Mouse (Mus musculus) left cerebral cortex, adult 2 months (tissue): ENCODE measurements around the gene Amotl1. TPM values are rescaled to one million over a fixed set of nuclear protein-coding genes. Genes with fewer than 3 reads are reported as not detected.
"Not testable (repeated sequence)": the region's sequence is repeated elsewhere in the genome, so short reads cannot be mapped to it uniquely, and the experiment has no call there.

Source experiments
- DNase-seq, 2 experiments: peaks; one replicate each; pipeline ENCODE4 v3.0.0; 2021 to 2022; ENCODE audit warnings: low spot score in 2 of 2, mixed read lengths in 1 of 2; ENCODE audit errors: extremely low spot score in 1 of 2
- H3K27ac ChIP-seq: fragments of 200-600 bp; 2 replicates; pipeline ENCODE4 v1.8.1; 2022
- H3K4me3 ChIP-seq: fragments of 200-600 bp; 2 replicates; pipeline ENCODE4 v1.8.1; 2022
- CTCF ChIP-seq: fragments of 200-600 bp; IDR thresholded peaks from 2 replicates; pipeline ENCODE4 v1.8.1; 2022; ENCODE audit warnings: antibody characterized with exemption, mild to moderate bottlenecking, moderate library complexity
- intact Hi-C: fragments of 180-260 bp; cut with DNase I; formaldehyde crosslinking; loops from one replicate; pipeline ENCODE4 v1.15.1; 2025
- long read RNA-seq, 2 experiments: library from polyadenylated mRNA; stranded (forward); transcript quantifications; one replicate each; pipeline ENCODE4 v2.0.0; 2021; ENCODE audit warnings: borderline mapping rate in 2 of 2
- total RNA-seq, 2 experiments: library from RNA; stranded (reverse); gene quantifications; 2 replicates each; pipeline ENCODE4 v1.2.3; 2021

Gene Amotl1
- total RNA-seq: 10 to 100 TPM; 17.6 to 18.8 TPM
- long read RNA-seq, experiment 1, partial matches to known transcripts: 0 of 3 reads
- long read RNA-seq, experiment 1, other reads (novel, unspliced or antisense): 3 of 3 reads
- long read RNA-seq, experiment 2, partial matches to known transcripts: 0 of 4 reads
- long read RNA-seq, experiment 2, other reads (novel, unspliced or antisense): 4 of 4 reads

DNA sequence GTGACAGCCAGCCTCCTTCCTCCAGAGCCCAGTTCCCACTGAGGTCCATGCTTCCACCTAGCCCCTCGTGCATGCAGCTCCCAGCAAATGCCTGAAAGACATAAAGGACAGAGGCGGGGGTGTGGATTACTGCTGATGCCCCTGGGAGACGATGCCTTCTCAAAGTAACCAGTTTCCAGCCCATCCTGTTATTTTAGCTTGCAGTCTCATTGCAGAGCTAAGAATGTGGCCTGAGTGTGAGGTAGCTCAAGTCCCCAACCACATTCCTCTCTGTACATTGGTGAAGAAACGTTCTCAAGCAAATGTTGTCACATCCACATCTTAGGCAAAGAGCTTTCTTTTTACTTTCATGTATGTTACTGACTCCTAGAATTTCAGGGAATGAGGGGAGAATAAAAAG, at the start of gene Amotl1:
Gene Amotl1 (minus strand): TSS at position 101 of the 400 bp plus-strand sequence.
- DNase-seq: no peak
- TF ChIP-seq CTCF: no peak
- Histone ChIP-seq H3K4me3 (no peak within 1 kb of the TSS), H3K27ac (no peak within 1 kb of the TSS)
- intact Hi-C loops: no loop called here

DNA sequence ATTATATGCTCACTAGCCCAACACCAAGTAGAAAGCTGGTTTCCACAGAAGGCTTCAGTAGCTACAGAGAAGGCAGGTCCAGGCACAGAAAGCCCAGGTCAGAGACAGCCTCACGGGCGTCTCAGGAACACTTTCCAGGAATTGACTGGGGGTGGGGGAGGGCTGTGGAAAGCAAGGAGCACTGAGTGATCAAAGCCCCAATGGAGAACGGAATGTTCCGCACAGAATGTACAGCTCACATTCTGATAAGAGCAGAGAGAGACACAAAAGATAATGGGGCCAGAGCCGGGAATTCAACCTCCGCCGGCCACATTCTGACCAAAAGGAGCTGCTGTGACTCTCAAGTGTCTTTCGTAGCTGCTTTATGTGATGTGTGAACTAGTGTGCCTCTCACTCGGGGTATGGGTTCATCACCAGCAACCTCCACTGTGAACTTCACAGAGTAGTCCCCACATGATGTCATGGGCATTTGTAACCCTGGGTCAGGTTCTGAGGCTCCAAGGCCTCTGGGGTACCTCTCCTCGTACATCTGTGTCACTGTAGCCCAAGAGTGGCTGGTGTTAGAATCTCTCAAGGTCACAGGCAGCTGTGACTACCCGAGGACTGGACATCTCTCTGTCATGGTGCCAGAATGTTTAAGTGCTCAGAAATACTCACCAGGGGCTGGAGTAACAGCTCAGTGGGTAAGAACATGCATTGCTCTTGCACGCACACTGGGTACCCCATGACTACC, 44.7 kb upstream of the Amotl1 start:
- no peak for DNase-seq
- TF ChIP-seq CTCF: no peak
- intact Hi-C loops: no loop called here
- Histone ChIP-seq H3K4me3 (no peak overlapping the region), H3K27ac (no peak overlapping the region)

- no peak overlapping the region for H3K27ac ChIP-seq
- H3K4me3 ChIP-seq: no peak overlapping the region
- DNase-seq: no peak
- no peak for TF ChIP-seq CTCF
- intact Hi-C loops: no loop called here
These were observed 39.5 kb upstream of the Amotl1 start for GRCm38 (mm10) chr9:14684363-14684762.

- TF ChIP-seq CTCF: no peak
- intact Hi-C loops: no loop called here
- Histone ChIP-seq H3K27ac (no peak overlapping the region), H3K4me3 (no peak overlapping the region)
- no peak for DNase-seq
These were observed 37.9 kb upstream of the Amotl1 start for GRCm38 (mm10) chr9:14682741-14683140.

DNA sequence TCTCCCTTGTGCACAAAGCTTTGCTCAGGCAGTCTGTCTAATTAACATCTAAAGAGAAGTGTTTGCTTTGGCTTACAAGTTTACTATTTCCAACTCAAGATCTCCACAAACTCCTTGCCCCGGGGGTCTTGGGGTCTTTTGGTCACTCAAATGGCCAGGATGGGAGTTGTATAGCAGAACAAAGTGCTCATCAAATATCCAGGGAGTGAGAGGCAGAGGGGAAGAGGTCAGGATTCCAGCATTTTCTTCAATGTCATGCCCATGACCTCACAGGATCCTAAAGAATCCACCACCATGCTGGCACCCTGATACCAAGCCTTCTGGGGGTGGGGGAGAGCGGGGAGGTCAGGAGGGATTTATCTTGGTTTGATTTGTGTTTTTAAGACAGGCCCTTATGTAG, 35.7 kb upstream of the Amotl1 start:
- intact Hi-C loops: no loop called here

DNA sequence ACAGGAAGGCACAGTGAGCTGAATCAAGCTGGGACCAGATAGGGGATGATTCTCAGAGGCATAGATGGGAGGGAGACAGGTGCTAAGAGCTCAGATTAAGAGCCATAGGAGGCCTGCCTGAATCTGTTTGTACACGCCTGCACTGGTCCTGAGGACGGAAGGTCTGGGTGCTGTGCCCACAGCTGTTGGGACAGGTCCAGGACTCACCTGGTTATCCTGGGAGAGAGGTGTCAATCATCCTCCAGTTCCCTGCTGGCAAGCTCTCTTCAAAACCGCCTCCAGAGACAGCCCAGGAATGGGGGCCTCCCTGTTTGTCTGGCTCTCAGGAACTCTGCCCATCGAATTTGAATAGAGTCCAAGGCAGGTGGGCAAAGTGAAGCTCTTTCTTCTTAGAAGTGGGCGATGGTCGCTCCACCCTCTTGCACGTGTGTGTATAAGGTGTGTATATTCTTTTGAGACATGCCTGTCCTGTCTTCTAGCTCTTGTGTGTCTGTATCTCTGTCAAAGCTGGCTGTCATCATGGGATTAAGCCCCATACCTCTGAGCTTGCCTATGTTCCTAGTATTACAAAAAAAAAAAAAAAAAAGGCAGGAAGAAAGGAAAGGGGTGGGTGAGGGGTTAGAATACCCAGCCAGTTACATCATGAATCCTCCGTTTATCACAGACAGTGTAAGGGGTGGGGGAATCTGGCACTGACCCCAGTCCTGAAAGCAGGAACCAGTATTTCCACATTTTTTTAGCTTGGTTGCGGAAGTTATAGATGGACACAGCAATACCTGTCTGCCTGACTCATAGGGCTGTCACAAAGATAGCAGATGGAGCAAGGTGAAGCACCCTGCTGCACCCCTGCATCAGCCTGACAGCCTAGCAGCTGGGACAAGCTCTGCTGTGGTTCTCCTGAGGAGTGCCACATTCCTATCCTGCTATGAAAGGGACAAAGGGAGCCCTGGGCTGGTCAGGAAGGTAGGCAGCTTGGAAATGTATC, 31.1 kb upstream of the Amotl1 start:
- DNase-seq: no peak
- intact Hi-C loops: no loop called here
- TF ChIP-seq CTCF: no peak
- H3K4me3 ChIP-seq: no peak overlapping the region
- H3K27ac ChIP-seq: no peak overlapping the region

More for the DNA sequence above, 35.7 kb upstream of the Amotl1 start:
- DNase-seq: no peak
- no peak overlapping the region for H3K4me3 ChIP-seq
- no peak for TF ChIP-seq CTCF
- H3K27ac ChIP-seq: no peak overlapping the region

DNA sequence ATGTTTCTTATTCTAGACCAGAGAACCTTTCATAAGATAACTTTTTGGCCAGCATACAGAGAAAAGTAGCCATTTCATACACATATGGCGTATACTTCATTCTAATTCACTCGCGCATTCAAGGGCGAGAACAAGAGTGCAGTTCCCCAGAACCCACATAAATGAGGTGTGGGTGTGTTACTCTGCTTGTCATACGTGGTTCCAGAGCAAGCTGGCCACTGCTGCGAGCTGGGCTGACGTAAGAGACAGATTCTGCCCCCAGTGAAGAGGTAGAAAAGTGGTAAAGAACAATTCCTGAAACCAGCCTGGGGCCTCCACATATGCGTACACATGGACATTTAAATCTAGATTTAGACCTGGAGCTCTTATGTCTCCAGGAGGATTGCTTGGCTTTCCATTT, 29.6 kb upstream of the Amotl1 start:
- Histone ChIP-seq H3K4me3 (no peak overlapping the region), H3K27ac (no peak overlapping the region)
- no peak for TF ChIP-seq CTCF
- intact Hi-C loops: no loop called here
- DNase-seq: peak in 1 of 2 experiments; percentile 15

DNA sequence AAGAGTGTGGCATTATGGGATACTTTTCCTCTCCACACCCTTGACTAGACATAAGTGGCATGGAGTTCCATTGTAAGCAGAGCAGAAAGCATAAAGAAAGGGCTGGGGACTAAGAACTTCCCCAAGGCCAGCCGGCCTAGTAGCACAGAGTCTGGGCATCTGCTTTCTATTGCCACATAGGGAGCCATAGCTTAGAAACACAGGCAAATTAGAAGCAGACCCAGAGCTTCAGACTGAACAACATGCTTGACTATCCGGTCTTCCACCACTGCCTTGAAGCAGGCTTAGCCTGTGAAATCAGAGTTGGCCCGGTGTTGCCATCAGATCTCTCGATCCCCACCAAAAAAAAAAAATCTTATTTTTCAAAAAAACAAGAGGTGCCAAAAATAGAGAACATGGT, 28.3 kb upstream of the Amotl1 start:
- no peak for DNase-seq
- no peak for TF ChIP-seq CTCF
- no peak overlapping the region for H3K4me3 ChIP-seq
- H3K27ac ChIP-seq: no peak overlapping the region
- intact Hi-C loops: no loop called here

GRCm38 (mm10) chr9:14671965-14672364, 27.1 kb upstream of the Amotl1 start:
- H3K4me3 ChIP-seq, intact Hi-C loops, DNase-seq, H3K27ac ChIP-seq: not testable (repeated sequence)

DNA sequence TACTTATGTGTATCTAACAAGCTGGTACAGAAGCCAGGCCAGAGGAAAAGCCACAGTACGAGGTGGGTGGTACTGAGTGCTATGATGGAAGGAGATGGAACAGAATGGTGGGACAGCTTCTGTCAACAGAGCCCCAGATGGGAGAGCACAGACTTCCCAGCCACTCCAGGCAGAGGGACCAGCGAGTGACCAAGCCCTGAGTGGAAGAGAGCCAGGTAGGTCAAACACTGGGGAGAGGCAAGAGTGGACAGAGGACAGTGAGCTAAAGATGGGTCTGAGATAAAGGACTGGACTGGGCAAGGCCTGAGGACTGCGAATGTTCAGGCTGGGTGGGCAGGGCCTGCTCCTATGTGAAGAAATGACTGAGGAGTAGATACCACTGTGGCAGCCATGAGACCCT, 23.5 kb upstream of the Amotl1 start:
- no peak for TF ChIP-seq CTCF
- no peak overlapping the region for H3K27ac ChIP-seq
- intact Hi-C loops: no loop called here
- no peak for DNase-seq
- H3K4me3 ChIP-seq: no peak overlapping the region

- intact Hi-C loops: no loop called here
- Histone ChIP-seq H3K4me3 (no peak overlapping the region), H3K27ac (no peak overlapping the region)
- no peak for TF ChIP-seq CTCF
- no peak for DNase-seq
These were observed 21.2 kb upstream of the Amotl1 start for GRCm38 (mm10) chr9:14666071-14666470.

DNA sequence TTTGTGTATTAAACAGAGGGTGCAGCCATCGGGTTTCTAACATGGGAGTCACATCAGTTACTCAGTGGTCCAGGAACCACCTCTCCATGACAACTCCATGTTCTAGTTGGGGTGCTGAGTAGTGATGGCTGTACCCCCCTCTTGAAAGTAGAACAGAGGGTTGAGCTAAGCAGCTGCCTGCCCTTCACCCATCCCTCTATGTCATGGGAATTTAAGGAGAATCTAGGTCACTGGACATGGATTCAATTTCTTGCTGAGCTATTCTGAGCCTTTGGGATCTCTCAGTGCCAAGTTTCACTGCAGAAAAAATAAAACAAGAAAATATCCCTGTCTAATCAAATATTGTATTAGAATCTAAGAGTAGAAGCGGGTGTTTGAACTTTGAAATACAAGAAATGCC, 18.7 kb upstream of the Amotl1 start:
- no peak for TF ChIP-seq CTCF
- DNase-seq: no peak
- intact Hi-C loops: no loop called here
- Histone ChIP-seq H3K4me3 (no peak overlapping the region), H3K27ac (no peak overlapping the region)
